Mouse (Mus musculus) lung, embryonic 14.5 days (tissue): ENCODE data around the gene Gm26558. TPM values are rescaled to one million over a fixed set of nuclear protein-coding genes. Genes with fewer than 3 reads are reported as not detected.

ENCODE experiments used
- ATAC-seq: fragments of 200-750 bp; cut with Nextera tagmentation; 2 replicates; pipeline ENCODE4 v1.8.0; 2017; ENCODE audit warnings: mild to moderate bottlenecking, moderate TSS enrichment, moderate library complexity; ENCODE audit not compliant: insufficient read depth
- DNase-seq: peaks from one replicate; pipeline ENCODE4 v3.0.0-alpha.2; 2015
- H3K27ac ChIP-seq: fragments of 300-500 bp; sonication (generic); 2 replicates; pipeline ENCODE4 v1.5.1; 2014; ENCODE audit warnings: low read depth, mild to moderate bottlenecking, moderate library complexity
- H3K27me3 ChIP-seq: fragments of 300-500 bp; sonication (generic); 2 replicates; pipeline ENCODE4 v1.6.1; 2014; ENCODE audit warnings: low read length, control low read depth; ENCODE audit not compliant: insufficient read depth
- H3K36me3 ChIP-seq: fragments of 300-500 bp; sonication (generic); 2 replicates; pipeline ENCODE4 v1.6.1; 2014; ENCODE audit warnings: control low read depth; ENCODE audit not compliant: insufficient read depth
- H3K4me1 ChIP-seq: fragments of 300-500 bp; sonication (generic); 2 replicates; pipeline ENCODE4 v1.6.1; 2014; ENCODE audit warnings: antibody characterized with exemption, control low read depth; ENCODE audit not compliant: insufficient read depth
- H3K4me2 ChIP-seq: fragments of 300-500 bp; sonication (generic); 2 replicates; pipeline ENCODE4 v1.6.1; 2014; ENCODE audit warnings: mild to moderate bottlenecking
- H3K4me3 ChIP-seq: fragments of 300-500 bp; sonication (generic); 2 replicates; pipeline ENCODE4 v1.5.1; 2014; ENCODE audit warnings: low read depth, low read length
- H3K9ac ChIP-seq: fragments of 300-500 bp; sonication (generic); 2 replicates; pipeline ENCODE4 v1.6.1; 2014
- H3K9me3 ChIP-seq: fragments of 300-500 bp; sonication (generic); 2 replicates; pipeline ENCODE4 v1.6.1; 2016; ENCODE audit warnings: low read depth, low read length, control low read depth
- CTCF ChIP-seq: IDR thresholded peaks from 2 replicates; pipeline ENCODE4 v1.5.1; 2016; ENCODE audit warnings: antibody characterized with exemption, low read depth
- WGBS: fragments of 180-500 bp; shearing (Covaris S2); extraction: QIAGEN DNeasy Blood & Tissue Kit; methylation state at CpG from one replicate; pipeline ENCODE4 v1.1.7; 2014; 5-methylcytosine and 5-hydroxymethylcytosine counted together
- polyA plus RNA-seq: library from polyadenylated mRNA; unstranded; fragments of >200 nt; fragmentation: Nextera tagmentation; extraction: Ambion mirVana; gene quantifications from 2 replicates; pipeline ENCODE4 v1.2.1, GENCODE M21; 2014

Gene Gm26558
- polyA plus RNA-seq, 1 experiment from 2014 or later, result 5.1 TPM

GRCm38 (mm10) chr2:70669241-70669640 is 7.3 kb upstream of the Gm26558 start:
- Histone ChIP-seq H3K36me3 (peaks cover 4% of the 10 kb centered on the region; the same call in 1 of the 2 replicates), H3K4me1 (no peaks in the 10 kb centered on the region), H3K9me3 (no peaks in the 10 kb centered on the region), H3K9ac (no peak overlapping the region), H3K4me2 (no peak overlapping the region), H3K4me3 (no peak overlapping the region), H3K27me3 (no peaks in the 10 kb centered on the region), H3K27ac (no peak overlapping the region)
- no peak for DNase-seq
- WGBS, result 83% methylated on average over 2 of the region's 2 CpGs
- no peak for TF ChIP-seq CTCF
- no peak for ATAC-seq

- H3K27me3 ChIP-seq, result no peaks in the 10 kb centered on the region
- H3K36me3 ChIP-seq, result peaks cover 4% of the 10 kb centered on the region; the same call in 1 of the 2 replicates
- peaks cover 3% of the 10 kb centered on the region; the same call in 1 of the 2 replicates for H3K4me1 ChIP-seq
- ATAC-seq, result no peak
- TF ChIP-seq CTCF, result no peak
- H3K4me3 ChIP-seq, result no peak overlapping the region
- no peak overlapping the region for H3K27ac ChIP-seq
- WGBS, result 81% methylated on average over 7 of the region's 7 CpGs
- H3K4me2 ChIP-seq, result no peak overlapping the region
- no peak for DNase-seq
- no peaks in the 10 kb centered on the region for H3K9me3 ChIP-seq
- no peak overlapping the region for H3K9ac ChIP-seq
Observed at GRCm38 (mm10) chr2:70667016-70667415, 5.1 kb upstream of the Gm26558 start.

- Histone ChIP-seq H3K27me3 (no peaks in the 10 kb centered on the region), H3K4me1 (peaks cover 3% of the 10 kb centered on the region; the same call in 1 of the 2 replicates), H3K9ac (no peak overlapping the region), H3K36me3 (peaks cover 2% of the 10 kb centered on the region; the same call in 1 of the 2 replicates), H3K4me3 (no peak overlapping the region), H3K4me2 (no peak overlapping the region; the same call in 1 of the 2 replicates), H3K27ac (no peak overlapping the region), H3K9me3 (no peaks in the 10 kb centered on the region)
- peak; percentile 47 for DNase-seq
- 72% methylated on average over 5 of the region's 5 CpGs for WGBS
- TF ChIP-seq CTCF, result peak; percentile 26; the same call in 1 of the 2 replicates
- no peak for ATAC-seq
Observed at GRCm38 (mm10) chr2:70663764-70664163, 1.9 kb upstream of the Gm26558 start.

- DNase-seq (peak; percentile 99), ATAC-seq (peak; percentile 98)
- H3K27me3 ChIP-seq, result no peaks in the 10 kb centered on the region
- peak within 1 kb of the TSS; percentile 79 for H3K4me2 ChIP-seq
- H3K4me1 ChIP-seq, result peaks cover 3% of the 10 kb centered on the region; the same call in 1 of the 2 replicates
- H3K27ac ChIP-seq, result peak within 1 kb of the TSS; percentile 96
- H3K36me3 ChIP-seq, result no peaks in the 10 kb centered on the region; the same call in 1 of the 2 replicates
- H3K9me3 ChIP-seq, result no peaks in the 10 kb centered on the region
- WGBS, result 1% methylated on average over 64 of the region's 64 CpGs
- TF ChIP-seq CTCF, result peak; percentile 80
- peak within 1 kb of the TSS; percentile 96 for H3K9ac ChIP-seq
- H3K4me3 ChIP-seq, result peak within 1 kb of the TSS; percentile 93
Observed at GRCm38 (mm10) chr2:70660887-70661714, 807 bp downstream of the Gm26558 start, which contains the start of gene Gorasp2. Gorasp2 (plus strand) TSS chr2:70661576.

- no peak for TF ChIP-seq CTCF
- DNase-seq (no peak), ATAC-seq (no peak)
- Histone ChIP-seq H3K4me1 (no peaks in the 10 kb centered on the region), H3K4me3 (no peak overlapping the region), H3K9ac (no peak overlapping the region), H3K9me3 (no peaks in the 10 kb centered on the region), H3K27ac (no peak overlapping the region), H3K4me2 (no peak overlapping the region), H3K27me3 (no peaks in the 10 kb centered on the region), H3K36me3 (no peaks in the 10 kb centered on the region)
- WGBS, result 65% methylated on average over 7 of the region's 7 CpGs
Observed at GRCm38 (mm10) chr2:70657083-70657482, 4.8 kb downstream of the Gm26558 start.

- Histone ChIP-seq H3K27me3 (no peaks in the 10 kb centered on the region), H3K9ac (no peak overlapping the region), H3K4me1 (no peaks in the 10 kb centered on the region), H3K4me3 (no peak overlapping the region), H3K36me3 (no peaks in the 10 kb centered on the region), H3K4me2 (no peak overlapping the region), H3K9me3 (no peaks in the 10 kb centered on the region), H3K27ac (no peak overlapping the region)
- 13% methylated on average over 6 of the region's 6 CpGs for WGBS
- TF ChIP-seq CTCF, result no peak
- ATAC-seq, result no peak
- DNase-seq, result no peak
Observed at GRCm38 (mm10) chr2:70651820-70652219, 10.1 kb downstream of the Gm26558 start.

- Histone ChIP-seq H3K27me3 (no peaks in the 10 kb centered on the region), H3K36me3 (no peaks in the 10 kb centered on the region), H3K27ac (no peak overlapping the region), H3K9me3 (no peaks in the 10 kb centered on the region), H3K4me1 (no peaks in the 10 kb centered on the region), H3K4me2 (no peak overlapping the region), H3K4me3 (no peak overlapping the region), H3K9ac (no peak overlapping the region)
- ATAC-seq, result no peak
- DNase-seq, result no peak
- no peak for TF ChIP-seq CTCF
- WGBS, result 84% methylated on average over 4 of the region's 4 CpGs
Observed at GRCm38 (mm10) chr2:70649471-70649870, 12.4 kb downstream of the Gm26558 start.
